Mouse (Mus musculus): ENCODE measurements at regions not wholly inside any gene's neighbourhood (a gene's known extent, or its start where the extent isn't known, plus 50 kb on each side); places are given as distances from the start of the nearest gene placed in this dataset.

DNA sequence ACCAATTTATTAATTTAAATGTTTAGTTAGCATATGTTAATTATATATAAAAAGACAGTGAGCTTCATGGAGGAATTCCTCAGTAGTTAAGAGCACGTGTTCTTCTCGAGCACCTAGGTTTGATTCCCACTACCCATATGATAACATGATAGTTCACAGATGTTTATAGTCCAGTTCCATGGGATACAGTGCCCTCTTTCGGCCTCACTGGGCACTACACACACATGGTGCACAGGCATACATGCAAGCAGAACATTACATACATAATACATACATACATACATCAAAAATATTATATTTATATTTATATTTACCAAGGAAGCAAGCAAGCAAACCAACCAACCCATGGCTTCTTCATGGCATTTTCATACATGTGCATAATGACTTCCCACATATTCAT lies 51.6 kb upstream of the Fam180a start:
- TF ChIP-seq CTCF (IDR thresholded peaks at IDR 0.05; ENCODE audit: low read depth) (no peak), EP300 (IDR thresholded peaks at IDR 0.05; ENCODE audit: low read depth) (no peak)

Data from liver, postnatal 0 days (tissue).